Mouse (Mus musculus) lung, postnatal 14 days (tissue): ENCODE measurements around the gene Med1.

Source experiments
- DNase-seq: peaks from one replicate; pipeline ENCODE4 v3.0.0; 2021

The Med1 gene

DNA sequence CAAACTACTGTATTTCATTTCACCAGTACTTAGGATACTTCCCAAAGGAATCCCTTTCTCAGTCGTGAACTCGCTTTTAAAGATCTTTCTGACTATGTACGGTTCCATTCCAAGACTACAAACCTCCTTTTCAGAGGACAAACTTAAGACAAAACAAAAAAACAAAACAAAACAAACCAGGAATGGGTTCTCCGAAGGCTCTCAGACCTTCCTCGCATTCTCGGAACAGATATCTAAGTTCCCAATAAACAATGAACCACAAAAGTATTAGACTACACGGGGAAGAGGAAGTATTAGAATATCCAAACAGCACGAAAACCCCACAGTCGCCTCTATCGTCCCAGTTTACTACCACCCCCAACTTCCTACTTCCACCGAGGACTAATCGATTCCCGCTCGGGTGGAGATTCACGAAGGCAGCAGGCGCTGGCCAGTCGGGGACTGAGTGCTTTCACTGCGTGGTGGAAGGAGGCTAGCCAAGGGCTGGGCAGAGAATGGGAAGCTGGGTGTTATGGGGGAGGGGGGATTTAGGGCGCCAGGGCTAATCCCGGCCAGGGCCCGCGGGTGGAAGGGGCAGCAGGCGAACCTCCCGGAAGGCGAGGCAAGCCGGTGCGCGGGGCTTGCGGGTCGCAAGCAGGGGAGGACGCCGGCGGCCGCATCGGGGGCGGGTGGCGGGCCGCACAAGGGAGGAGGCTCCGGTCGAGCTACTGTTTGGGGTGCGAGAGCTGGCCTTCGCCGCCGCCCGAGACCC, 44.4 kb downstream of the Med1 start:
- peak; percentile 44 for DNase-seq

DNA sequence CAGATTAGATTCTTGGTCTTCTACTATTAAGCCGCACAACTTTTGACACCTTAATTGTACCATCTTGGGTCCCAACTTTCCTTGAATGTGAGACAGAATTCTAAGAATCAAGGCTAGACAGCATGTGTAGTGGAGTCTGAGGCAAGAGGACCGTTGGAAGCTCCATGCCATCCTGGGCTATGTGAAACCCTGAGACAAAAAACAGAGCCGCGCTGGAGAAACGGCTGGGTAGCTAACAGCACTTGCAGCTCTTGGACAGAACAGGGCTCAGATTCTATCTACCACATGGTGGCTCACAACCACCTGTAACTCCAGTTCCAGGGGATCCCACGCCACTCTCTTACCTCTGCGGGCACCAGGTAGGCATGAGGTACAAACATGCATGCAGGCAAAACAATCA, 47.2 kb downstream of the Med1 start:
- DNase-seq: no peak

DNA sequence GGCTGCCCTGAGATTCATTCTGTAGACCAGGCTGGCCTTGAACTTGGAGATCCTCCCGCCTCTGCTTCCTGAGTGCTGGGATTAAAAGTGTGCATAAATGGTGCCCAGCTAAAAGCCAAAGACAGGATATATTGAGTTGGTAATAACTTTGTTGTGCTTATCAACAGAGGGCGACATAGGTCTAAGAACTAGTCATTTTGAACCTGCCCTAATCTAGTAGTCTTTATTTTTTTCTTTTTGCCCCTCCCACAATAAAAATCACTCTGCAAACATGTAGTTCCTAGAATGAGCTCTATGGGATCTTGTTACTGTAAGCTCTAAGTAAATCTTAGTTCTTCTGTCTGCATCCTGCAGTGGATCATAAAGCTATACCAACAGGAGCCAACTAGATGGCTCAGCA, 50.5 kb downstream of the Med1 start:
- no peak for DNase-seq

DNA sequence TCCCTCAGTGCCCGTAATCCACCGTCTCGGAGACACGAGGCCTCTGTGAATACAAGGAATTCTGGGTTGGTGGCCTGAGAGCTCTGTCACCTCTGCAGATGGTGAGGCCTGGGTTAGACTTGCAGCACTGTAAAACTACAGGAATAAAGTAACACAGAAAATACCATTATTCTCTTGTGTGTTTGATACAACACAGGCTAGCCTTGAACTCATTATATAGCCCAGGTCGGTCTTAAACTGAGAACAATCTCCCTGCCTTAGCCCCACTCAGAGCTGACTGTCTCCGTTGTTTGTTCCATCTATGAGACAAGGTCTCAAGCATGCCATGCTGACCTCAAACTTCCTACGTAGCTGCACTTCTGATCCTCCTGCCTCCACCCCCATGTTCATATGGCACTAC, 54.2 kb downstream of the Med1 start:
- DNase-seq: no peak

DNA sequence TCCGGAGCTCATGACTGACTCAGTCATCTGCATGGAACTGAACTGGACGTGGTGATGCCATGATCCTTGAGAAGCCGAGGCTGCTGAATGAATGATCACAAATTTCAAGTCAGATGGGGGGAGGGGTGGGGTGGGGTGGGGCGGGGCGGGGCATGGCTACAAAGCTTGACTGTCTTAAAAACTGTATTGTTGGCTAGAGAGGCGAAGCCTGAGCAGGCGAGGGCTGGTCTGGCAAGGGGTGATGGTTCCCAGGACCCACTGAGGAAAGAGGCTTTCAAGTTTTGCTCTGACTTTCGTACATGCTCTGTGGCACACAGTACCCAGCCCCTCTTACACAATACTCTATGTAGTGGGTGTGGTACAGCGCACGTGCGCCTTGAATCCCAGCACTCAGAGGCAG, 55.3 kb downstream of the Med1 start:
- DNase-seq: no peak

DNA sequence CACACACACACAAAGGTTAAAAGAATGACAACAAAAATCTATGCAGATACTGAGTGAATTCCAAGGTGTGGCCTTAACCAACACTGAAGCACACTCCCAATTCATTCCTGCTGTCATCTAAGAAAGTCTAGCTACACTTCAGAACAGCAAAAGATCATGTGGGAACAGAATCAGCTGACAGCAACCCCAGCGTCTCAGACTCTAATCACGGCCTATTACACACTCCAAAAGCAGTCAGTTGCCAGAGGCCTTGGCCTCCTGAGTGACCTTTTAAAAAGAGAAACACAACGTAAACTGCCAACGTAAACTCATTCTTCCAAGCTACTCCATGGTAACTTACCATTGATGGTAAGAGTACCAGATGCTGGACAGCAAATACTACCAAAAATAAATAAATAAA, 58.1 kb downstream of the Med1 start:
- no peak for DNase-seq

DNA sequence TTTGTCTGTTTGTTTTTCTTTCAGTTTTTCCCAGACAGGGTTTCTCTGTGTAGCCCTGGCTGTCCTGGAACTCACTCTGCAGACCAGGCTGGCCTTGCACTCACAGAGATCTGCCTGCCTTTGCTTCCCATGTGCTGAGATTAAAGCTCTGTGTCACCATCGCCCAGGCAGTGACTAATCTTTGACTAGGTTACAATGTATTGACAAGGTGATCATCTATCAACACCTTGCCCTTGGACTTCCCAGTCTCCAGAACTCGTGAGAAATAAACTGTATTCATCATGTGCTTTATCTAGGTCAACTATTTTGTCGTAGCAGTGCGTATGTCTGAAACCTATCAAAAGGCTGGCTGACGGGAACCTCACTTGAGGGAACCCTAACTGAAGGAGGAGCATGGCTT, 69.7 kb downstream of the Med1 start:
- no peak for DNase-seq

DNA sequence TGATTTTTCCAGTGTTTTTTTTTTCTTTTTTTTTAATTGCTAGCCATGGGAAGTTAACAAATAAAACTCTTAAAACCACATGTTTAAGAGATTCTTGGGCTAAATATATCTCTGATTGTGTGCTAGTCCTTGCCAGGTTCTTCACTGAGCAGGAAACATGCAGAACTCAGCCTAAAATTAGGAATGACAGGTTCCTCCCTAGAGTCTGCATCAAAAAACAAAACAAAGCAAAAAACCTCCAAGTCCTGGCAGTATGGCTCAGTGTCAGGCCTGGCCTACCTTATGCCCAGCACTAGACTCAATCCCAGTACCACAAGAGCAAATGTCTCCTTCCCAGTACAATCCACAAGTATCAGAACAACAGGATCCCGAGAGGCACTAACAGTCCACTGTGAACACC, 78.7 kb downstream of the Med1 start:
- DNase-seq: no peak

DNA sequence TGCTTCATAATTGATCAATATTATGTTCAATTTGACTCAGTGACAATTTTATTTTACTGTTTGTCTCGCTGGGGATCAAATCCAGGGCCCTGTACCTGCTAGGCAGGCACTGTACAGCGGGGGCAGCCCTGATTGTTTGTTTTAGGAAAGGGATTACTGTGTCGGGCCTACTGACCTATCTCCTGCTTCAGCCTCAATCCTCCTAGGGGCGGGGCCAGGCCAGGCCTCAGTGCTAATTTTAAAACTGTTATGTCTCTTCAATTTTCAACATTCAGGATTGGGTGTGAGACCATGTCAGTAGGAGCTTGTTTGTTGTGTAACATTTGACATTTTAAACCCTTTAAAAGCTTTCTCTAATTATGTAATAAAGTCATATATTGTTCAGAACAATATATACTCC, 79.6 kb downstream of the Med1 start:
- DNase-seq: no peak

DNA sequence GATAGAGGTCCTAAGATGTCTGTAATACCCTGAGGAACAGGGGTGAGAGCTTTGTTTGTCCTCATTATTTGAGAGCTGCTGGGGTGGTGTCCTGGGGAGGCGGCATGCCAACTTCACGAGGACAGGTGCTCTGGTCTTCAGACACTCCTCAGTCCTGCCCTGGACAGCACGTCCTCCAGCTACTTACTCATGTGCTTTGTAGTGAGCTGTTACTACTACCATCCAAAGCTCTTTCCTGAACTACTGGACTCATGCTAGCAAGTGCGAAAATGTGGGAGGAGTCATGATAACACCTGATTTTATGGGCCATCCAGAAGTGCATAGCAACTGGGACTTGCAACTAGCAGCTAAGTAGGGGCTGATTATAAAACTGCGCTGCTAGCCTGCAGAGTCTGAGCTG, 83.4 kb downstream of the Med1 start:
- DNase-seq: no peak
